Mouse (Mus musculus) cortical plate, adult 2 months (tissue): ENCODE measurements around the gene Ccl22.
A peak's percentile ranks its signal among the peaks of the same experiment; 100 is the strongest.

ENCODE experiments used
- CTCF ChIP-seq: fragments of 200-500 bp; IDR thresholded peaks from 2 replicates; pipeline ENCODE4 v1.5.1; 2011; ENCODE audit warnings: mild to moderate bottlenecking, control low read depth, low read length; ENCODE audit not compliant: insufficient read depth; ENCODE audit errors: extremely low read depth
- POLR2A ChIP-seq: fragments of 200-500 bp; IDR thresholded peaks from 2 replicates; pipeline ENCODE4 v1.6.1; 2011; ENCODE audit warnings: mild to moderate bottlenecking, low read length, control low read depth; ENCODE audit not compliant: insufficient read depth; ENCODE audit errors: extremely low read depth

GRCm38 (mm10) chr8:94785247-94785985, 40.0 kb downstream of the Ccl22 start:
- no peak for TF ChIP-seq POLR2A
- TF ChIP-seq CTCF = peak; percentile 37
